Mouse (Mus musculus): ENCODE data around the gene Ugt1a1.
"Not testable (repeated sequence)": the region's sequence is repeated elsewhere in the genome, so short reads cannot be mapped to it uniquely, and the experiment has no call there.

The Ugt1a1 gene

GRCm38 (mm10) chr1:88211812-88212211 lies at the start of gene Ugt1a1:
Gene Ugt1a1 (plus strand): TSS chr1:88211959.
- DNase-seq (ENCODE audit: low spot score) = peak; percentile 74

GRCm38 (mm10) chr1:88165711-88166110 lies 46.0 kb upstream of the Ugt1a1 start, which contains the start of gene Ugt1a5:
Gene Ugt1a5 (plus strand): TSS chr1:88166012.
- no peak for DNase-seq (ENCODE audit: low spot score)

DNA sequence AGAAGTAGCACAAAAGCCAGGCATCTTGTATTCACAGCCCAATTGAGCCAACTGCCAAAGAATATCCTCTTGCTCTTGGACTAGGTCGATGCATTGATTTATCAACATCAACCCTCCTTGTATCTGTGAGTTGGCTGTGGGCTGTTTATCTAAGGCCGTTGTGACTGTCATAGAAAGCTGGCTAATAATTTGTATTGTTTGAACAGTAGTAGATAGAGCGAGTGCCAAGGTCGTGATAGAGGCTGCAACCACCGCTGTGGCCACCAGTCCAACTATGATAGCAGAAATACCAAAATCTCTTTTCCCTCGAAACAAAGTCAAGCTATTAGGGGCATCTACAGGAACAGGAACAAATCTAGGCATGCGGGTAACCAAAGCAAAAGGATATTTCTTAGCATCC lies 39.6 kb upstream of the Ugt1a1 start:
- not testable (repeated sequence) for DNase-seq (ENCODE audit: low spot score)

DNA sequence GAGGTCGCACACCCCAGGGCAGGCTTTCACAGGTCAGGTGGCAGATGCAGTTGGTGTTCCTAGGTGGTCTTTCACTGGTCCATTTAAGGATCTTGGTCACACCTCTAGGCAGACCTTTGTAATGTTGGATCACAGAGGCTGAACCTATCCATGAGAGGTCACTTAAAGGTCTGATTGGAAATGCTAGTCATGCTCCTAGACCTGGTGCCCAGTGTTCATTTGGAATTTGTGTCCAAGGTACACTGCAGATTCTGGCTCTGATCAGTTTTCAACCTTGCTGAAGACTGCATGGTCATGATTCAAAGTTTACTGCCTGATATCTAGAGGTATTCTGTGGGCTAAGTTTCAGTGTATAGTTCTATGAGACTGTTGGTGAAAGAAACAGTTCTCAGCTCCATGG lies 32.1 kb upstream of the Ugt1a1 start:
- DNase-seq (ENCODE audit: low spot score) = no peak

GRCm38 (mm10) chr1:88186325-88186935 lies 25.3 kb upstream of the Ugt1a1 start:
- DNase-seq (ENCODE audit: low spot score) = no peak

DNA sequence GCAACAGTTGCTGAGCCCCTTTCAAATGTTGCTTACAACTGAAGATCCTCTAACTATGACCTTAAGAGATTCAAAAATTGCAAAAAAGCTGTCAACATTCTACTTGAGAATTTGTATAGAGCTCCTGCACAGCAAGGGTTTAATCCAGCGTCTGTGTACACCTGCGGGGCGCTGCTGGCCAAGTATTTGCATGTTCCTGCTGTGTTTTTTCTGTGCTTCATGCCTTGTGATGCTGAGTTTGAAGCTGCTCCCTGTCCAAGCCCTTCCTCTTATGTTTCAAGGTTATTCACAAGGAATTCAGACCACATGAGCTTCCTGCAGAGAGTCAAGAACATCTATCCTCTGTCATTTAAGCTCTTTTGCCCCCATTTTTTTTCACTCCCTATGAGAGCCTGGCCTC lies 19.6 kb upstream of the Ugt1a1 start:
- DNase-seq (ENCODE audit: low spot score) = no peak

DNA sequence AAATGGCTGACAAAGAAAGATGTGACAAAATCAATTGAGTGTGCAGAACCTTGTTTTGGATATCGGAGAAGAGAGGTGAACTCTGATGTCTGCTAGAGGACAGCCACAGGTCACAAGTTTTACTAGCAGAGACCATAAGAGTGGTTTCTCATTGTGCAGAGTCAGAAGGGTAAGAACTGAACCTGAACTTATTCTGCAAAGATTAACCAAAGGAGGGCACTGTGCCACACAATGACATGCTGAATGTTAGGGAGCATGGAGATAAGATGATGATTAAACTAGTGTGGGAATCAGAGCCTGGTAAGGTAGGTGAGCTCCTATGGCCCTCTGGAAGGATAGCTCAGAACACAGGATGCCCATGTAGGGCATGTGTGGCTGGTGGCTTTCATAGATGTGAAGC lies 16.1 kb upstream of the Ugt1a1 start:
- no peak for DNase-seq (ENCODE audit: low spot score)

DNA sequence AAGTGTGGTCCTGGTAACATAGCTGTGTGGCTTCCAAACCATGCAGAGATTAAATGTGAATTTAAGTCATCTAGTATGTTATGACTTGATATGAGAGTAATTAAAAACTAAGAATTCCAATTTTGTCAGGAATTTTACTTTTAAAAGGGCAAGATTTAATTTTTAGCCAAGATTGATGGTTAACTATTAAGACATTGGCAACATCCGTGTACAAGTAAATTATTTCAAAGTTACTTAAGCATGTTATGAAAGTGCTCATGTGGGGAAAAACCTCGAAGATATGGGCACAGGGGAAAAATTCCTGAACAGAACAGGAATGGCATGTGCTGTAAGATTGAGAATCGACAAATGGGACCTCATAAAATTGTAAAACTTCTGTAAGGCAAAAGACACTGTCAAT lies 14.3 kb upstream of the Ugt1a1 start:
- no peak for DNase-seq (ENCODE audit: low spot score)

DNA sequence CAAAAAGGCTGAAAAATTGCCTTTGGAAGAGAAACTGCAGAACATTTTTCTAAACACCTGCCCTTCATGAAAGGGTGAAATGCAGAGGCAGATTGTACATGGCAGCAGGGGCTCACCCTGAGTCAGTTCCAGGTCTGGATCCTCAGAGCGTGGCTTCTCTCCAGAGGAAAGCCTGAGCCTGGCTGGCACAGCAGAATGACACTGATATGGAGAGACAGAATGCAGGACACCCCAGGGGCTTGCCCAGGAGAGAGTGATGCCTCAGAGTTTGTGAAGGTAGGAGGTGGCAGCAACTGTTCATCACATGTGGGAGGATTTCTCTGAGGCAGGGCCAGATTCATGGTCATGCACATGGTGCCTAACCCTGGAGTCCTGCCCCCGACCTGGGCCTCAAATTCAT lies 11.8 kb upstream of the Ugt1a1 start:
- no peak for DNase-seq (ENCODE audit: low spot score)

- DNase-seq (ENCODE audit: low spot score) = no peak
These were observed 11.3 kb upstream of the Ugt1a1 start, which contains the start of gene Ugt1a2 for GRCm38 (mm10) chr1:88200456-88200855. Gene Ugt1a2 (plus strand): TSS chr1:88200601.

GRCm38 (mm10) chr1:88205294-88205922 lies 6.4 kb upstream of the Ugt1a1 start, which contains the start of gene Dnajb3:
Gene Dnajb3 (minus strand): TSS chr1:88205782.
- peak; percentile 87 for DNase-seq (ENCODE audit: low spot score)

DNA sequence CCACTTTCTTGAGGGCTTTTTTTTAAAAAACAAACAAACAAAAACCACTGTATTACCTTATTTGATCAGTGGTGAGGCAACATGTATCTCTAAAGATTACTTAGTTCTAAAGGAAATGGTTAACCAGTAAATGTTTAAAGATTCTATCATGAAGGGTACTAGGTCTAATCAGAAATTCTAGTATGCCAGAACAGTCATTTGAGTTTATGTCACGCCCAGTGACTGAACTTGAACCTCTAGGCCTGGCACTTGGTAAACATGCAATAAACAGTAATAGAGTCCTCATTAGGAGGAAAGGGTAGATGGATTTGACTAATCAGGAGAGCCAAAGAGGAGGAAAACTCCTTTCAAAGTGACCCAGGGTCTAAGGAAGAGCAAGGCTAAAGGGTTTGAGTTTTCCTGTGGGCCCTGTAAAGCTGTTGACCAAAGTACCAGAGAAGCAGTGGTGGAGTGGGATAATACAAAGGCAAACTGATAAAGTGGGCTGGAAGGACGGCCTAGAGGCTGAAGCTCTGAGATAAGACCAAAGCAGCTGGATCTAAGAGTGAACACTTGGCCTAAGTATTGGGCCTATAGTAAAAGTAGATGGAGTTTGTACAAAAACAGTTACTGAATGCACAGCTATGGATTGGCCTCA lies 4.8 kb upstream of the Ugt1a1 start:
- peak; percentile 14 for DNase-seq (ENCODE audit: low spot score)

DNA sequence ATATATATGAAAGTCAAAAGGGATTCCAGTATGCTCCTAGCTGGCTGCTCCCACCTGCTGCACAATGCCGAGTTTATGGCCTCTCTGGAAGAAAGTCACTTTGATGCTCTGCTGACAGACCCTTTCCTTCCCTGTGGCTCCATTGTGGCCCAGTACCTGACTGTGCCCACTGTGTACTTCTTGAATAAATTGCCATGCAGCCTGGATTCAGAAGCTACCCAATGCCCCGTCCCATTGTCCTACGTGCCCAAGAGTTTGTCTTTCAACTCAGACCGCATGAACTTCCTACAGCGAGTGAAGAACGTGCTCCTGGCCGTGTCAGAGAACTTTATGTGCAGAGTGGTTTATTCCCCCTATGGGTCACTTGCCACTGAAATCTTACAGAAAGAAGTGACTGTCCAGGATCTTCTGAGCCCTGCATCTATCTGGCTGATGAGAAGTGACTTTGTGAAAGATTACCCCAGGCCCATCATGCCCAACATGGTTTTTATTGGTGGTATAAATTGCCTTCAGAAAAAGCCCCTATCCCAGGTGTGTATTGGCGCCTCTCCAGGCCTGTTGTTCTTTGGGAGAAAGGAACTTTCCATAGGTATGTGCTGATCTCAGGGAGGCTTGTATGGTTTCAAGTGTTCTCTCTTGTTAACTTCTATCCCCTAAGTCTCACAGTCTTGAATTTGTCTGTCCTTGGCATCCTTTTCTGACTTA lies 734 bp downstream of the Ugt1a1 start:
- DNase-seq (ENCODE audit: low spot score) = peak; percentile 38

DNA sequence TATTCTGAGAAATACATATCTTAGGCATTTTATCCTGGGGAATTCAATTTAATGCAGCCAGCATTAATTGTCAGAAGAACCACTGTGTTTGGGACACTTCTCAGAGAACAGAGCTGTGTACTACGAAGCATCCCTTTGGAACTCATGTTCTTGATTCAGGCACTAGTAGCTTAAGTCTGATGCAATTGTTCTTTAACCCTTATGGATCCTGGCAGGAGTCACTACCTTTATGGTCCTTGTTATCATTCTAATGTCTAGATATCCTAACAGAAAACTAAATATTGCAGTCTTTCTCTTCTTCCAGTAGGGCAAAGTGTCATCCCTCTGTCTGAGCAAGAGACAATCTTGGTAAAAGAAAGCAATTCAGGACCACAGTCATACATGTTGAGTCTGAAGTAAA lies 1.3 kb downstream of the Ugt1a1 start:
- no peak for DNase-seq (ENCODE audit: low spot score)

DNA sequence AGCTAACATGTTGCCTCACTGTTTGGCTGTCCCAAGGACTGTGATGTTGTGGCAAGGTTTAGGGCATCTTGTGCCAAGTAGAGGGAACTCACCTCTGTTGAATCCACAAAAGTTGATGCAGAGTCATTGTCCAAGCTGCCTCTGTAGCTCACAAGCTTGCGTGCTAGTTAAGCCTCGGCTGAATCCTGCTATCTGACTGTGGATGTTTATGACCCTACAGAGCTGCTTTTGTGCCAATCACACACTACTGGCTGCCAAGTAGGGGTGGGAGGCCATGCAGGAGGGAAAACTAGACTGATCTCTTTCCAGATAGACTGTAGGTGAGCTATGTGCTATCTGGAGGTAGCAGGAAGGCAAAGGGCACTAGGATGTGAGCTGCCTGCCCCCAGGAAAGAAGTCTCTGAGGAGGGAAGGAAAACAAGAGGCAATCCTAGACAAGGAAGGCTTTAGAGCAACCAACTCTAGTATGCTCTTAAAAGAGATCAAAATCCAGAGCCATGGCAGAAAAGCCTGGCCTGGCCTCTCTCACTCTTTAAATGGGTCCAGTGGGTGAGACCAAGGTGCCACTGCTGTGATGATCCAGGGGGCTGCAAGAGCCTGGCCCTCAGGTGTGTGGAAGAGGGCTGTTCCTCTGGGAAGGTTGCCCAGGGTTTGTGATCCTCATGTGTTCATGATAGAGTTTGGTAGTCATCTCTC lies 2.2 kb downstream of the Ugt1a1 start:
- peak; percentile 38 for DNase-seq (ENCODE audit: low spot score)

DNA sequence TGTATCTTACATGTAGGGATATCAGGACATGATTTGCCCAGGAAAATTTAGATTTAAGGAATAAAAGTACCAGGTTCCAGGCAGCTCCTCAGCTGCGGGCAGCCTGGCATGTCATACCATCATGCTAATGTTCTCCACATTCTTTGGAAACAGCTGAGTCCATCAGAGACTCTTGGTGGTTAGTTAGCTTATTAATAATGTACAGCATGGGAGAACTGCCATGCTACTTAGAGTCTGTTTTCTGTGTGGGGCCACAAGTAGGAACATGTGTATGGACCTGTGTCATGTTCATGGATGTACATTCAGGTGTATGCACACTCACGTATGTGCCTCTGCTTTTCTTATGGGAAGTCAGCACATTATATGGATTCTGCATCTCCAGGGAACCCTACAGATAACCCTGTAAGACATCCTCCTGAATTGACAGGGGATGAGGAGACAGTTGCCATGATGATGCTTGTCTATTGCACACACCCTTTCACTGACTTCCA lies 2.7 kb downstream of the Ugt1a1 start:
- peak; percentile 18 for DNase-seq (ENCODE audit: low spot score)

GRCm38 (mm10) chr1:88215466-88216380 lies 4.0 kb downstream of the Ugt1a1 start:
- peak; percentile 26 for DNase-seq (ENCODE audit: low spot score)

DNA sequence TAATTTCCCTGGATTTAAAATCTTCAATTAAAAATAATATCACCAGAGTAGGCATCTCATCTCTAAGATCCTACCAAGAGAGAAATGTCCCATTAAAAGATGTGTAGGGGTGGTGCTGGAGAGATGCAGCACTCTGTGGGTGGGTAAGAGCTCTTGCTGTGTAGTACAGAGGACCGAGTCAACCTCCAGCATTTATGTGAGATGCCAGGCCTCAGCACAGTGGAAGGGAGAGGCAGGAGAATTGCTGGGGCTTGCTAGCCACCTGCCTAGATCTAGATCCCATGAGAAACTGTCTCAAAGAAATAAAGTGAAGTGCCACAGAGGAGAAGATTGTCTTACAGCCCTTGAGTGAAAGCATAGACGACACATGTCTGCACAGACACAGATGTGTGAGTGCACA lies 4.8 kb downstream of the Ugt1a1 start:
- DNase-seq (ENCODE audit: low spot score) = peak; percentile 17

DNA sequence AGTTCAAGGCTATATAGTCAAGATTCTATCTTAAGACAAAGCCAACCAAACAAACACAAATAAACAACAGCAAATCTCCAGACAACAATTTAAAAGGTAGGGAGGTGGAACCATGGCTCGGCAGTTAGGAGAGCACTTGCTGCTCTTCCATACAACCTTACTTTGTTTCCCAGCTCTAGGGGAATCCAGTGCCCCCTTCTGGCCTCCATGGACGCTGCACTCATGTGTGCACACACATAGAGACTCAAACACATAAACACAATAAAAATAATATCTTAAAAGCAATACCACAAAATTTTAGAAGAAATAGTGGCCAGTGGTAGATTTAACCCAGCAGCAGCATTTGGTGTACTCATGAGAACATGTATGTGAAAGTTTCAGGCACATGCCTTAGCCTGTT lies 5.4 kb downstream of the Ugt1a1 start:
- DNase-seq (ENCODE audit: low spot score) = peak; percentile 19

GRCm38 (mm10) chr1:88217576-88217975 lies 5.8 kb downstream of the Ugt1a1 start:
- peak; percentile 21 for DNase-seq (ENCODE audit: low spot score)

DNA sequence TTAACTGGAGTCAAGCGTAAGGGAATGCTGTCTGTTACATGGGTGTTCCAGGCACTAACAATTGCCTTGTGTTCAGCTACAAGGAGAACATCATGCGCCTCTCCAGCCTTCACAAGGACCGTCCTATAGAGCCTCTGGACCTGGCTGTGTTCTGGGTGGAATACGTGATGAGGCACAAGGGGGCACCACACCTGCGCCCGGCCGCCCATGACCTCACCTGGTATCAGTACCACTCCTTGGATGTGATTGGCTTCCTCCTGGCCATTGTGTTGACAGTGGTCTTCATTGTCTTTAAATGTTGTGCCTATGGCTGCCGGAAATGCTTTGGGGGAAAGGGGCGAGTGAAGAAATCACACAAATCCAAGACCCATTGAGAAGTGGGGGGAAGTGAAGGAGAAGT lies 6.3 kb downstream of the Ugt1a1 start:
- peak; percentile 20 for DNase-seq (ENCODE audit: low spot score)

Data from yolk sac, embryonic 10.5 days (tissue).